Mouse (Mus musculus) G1E (cell line): ENCODE results near the gene Otud7b. TPM values are rescaled to one million over a fixed set of nuclear protein-coding genes. Genes with fewer than 3 reads are reported as not detected.
A peak's percentile ranks its signal among the peaks of the same experiment; 100 is the strongest.

Experiments
- ATAC-seq: 2 replicates; pipeline ENCODE4 v1.8.0; 2016; ENCODE audit warnings: mild to moderate bottlenecking; ENCODE audit not compliant: insufficient number of reproducible peaks, poor library complexity, low FRiP score, severe bottlenecking; ENCODE audit errors: extremely low read depth
- DNase-seq: peaks from one replicate; pipeline ENCODE4 v3.0.0; 2012; ENCODE audit warnings: low spot score
- H3K27me3 ChIP-seq: 2 replicates; pipeline ENCODE4 v1.6.1; 2012; ENCODE audit warnings: mild to moderate bottlenecking, low read length, inconsistent platforms; ENCODE audit not compliant: insufficient read depth
- H3K36me3 ChIP-seq: replicated peaks from 2 replicates; pipeline ENCODE3; 2012; ENCODE audit warnings: mild to moderate bottlenecking, inconsistent platforms
- H3K4me1 ChIP-seq: 2 replicates; pipeline ENCODE4 v1.6.1; 2012; ENCODE audit warnings: low read depth, low read length, inconsistent platforms, mixed read lengths; ENCODE audit not compliant: insufficient read depth
- H3K4me3 ChIP-seq: 2 replicates; pipeline ENCODE4 v1.5.1; 2012; ENCODE audit warnings: low read depth, mild to moderate bottlenecking, inconsistent platforms, low read length, moderate library complexity, mixed read lengths
- H3K9me3 ChIP-seq: replicated peaks from 2 replicates; pipeline ENCODE4 v1.6.1; 2012; ENCODE audit warnings: inconsistent platforms
- CTCF ChIP-seq: IDR thresholded peaks from 2 replicates; pipeline ENCODE4 v1.5.1; 2012; ENCODE audit warnings: low read depth, low read length, inconsistent platforms, mixed read lengths
- GATA1 ChIP-seq: IDR thresholded peaks from 2 replicates; pipeline ENCODE4 v1.6.1; 2012; ENCODE audit warnings: borderline replicate concordance, low read length, inconsistent platforms, mixed read lengths
- GATA2 ChIP-seq: IDR thresholded peaks from 2 replicates; pipeline ENCODE4 v1.6.1; 2012; ENCODE audit warnings: low read depth, low read length, inconsistent platforms, borderline replicate concordance
- POLR2AphosphoS5 ChIP-seq: IDR thresholded peaks from 2 replicates; pipeline ENCODE4 v1.6.1; 2012; ENCODE audit warnings: low read depth, low read length, inconsistent platforms; ENCODE audit not compliant: insufficient replicate concordance
- TAL1 ChIP-seq: conservative IDR thresholded peaks from 2 replicates; pipeline ENCODE4 v1.6.1; 2012; ENCODE audit warnings: low read depth, low read length, inconsistent platforms, mixed read lengths
- polyA plus RNA-seq: library from polyadenylated mRNA; stranded (reverse); fragments of >175 nt; gene quantifications from 2 replicates; pipeline ENCODE4 v1.2.3, GENCODE M21; 2012
- total RNA-seq, 2 experiments: library from RNA; stranded (forward) in 1 of 2; stranded (reverse) in 1 of 2; fragments of 200-1000 nt in 1 of 2; fragments of >200 nt in 1 of 2; fragmentation: Nextera tagmentation in 1 of 2; gene quantifications; 2 replicates each; pipeline ENCODE4 v1.2.3; 2014 to 2017

The Otud7b gene
- total and polyA plus RNA-seq, 3 experiments = 10.1 to 22.1 (median 11.8) TPM

GRCm38 (mm10) chr3:96093509-96093908, 10.8 kb upstream of the Otud7b start:
- no peaks in the 10 kb centered on the region for H3K36me3 ChIP-seq
- H3K4me3 ChIP-seq = no peak overlapping the region
- H3K9me3 ChIP-seq = no peaks in the 10 kb centered on the region
- no peak for DNase-seq
- peaks cover 6% of the 10 kb centered on the region; the same call in 1 of the 2 replicates for H3K4me1 ChIP-seq
- TF ChIP-seq POLR2AphosphoS5 = no peak
- no peak for TF ChIP-seq GATA2
- TF ChIP-seq TAL1 = no peak
- no peak for TF ChIP-seq GATA1
- TF ChIP-seq CTCF = no peak
- ATAC-seq = no peak
- peaks cover 4% of the 10 kb centered on the region; the same call in 1 of the 2 replicates for H3K27me3 ChIP-seq

DNA sequence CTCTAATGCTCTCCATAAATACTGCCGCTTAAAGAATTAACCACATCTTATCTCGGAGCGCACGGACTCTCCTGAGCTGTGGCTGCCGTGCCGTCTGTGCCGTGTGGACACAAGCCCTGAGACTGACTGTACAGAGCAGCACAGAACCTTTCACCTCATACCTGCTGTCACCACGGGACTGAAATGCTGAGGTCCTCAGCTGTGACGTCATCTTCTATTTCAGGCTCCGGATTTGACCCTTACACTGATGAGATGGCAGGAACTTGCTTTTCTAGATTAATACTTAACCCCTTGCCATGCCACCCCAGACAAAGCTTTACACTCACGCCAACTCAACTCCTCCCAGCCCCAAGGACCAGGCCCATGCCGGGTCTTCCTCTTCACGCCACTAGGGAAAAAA, 10.1 kb upstream of the Otud7b start:
- TF ChIP-seq CTCF = no peak
- no peak for TF ChIP-seq TAL1
- no peak for TF ChIP-seq GATA2
- no peak for TF ChIP-seq POLR2AphosphoS5
- no peak for TF ChIP-seq GATA1
- no peak overlapping the region for H3K4me3 ChIP-seq
- peaks cover 6% of the 10 kb centered on the region; the same call in 1 of the 2 replicates for H3K4me1 ChIP-seq
- peaks cover 4% of the 10 kb centered on the region; the same call in 1 of the 2 replicates for H3K27me3 ChIP-seq
- DNase-seq = no peak
- H3K36me3 ChIP-seq = no peaks in the 10 kb centered on the region
- H3K9me3 ChIP-seq = no peaks in the 10 kb centered on the region
- no peak for ATAC-seq

DNA sequence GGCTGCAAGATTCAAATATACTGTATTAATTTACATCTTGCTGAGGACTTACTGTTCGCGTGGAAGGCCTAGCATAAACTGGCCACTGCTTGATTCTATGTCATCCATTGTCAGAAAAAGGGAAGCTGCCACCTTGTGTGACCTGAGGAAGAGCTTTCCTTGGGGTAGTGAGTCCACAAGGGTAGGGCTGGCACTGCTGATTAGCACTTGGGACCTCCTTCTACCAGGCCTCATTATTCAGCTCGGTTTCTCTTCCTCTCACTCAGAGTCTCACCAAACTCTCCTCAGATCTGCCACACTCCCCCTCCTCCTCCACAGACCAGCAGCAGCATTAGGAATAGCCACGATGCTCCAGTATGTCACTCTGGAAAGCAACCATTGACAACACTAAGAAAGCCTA, 6.2 kb upstream of the Otud7b start:
- Histone ChIP-seq H3K4me1 (peaks cover 17% of the 10 kb centered on the region), H3K27me3 (peaks cover 9% of the 10 kb centered on the region), H3K36me3 (no peaks in the 10 kb centered on the region), H3K9me3 (no peaks in the 10 kb centered on the region), H3K4me3 (no peak overlapping the region)
- DNase-seq (no peak), ATAC-seq (no peak)
- no peak for TF ChIP-seq GATA1

- no peak overlapping the region for H3K4me3 ChIP-seq
- ATAC-seq (no peak), DNase-seq (no peak)
- H3K27me3 ChIP-seq = peaks cover 5% of the 10 kb centered on the region; the same call in 1 of the 2 replicates
- H3K36me3 ChIP-seq = no peaks in the 10 kb centered on the region
- no peak for TF ChIP-seq POLR2AphosphoS5
- no peak for TF ChIP-seq TAL1
- no peak for TF ChIP-seq GATA2
- TF ChIP-seq CTCF = no peak
- no peak for TF ChIP-seq GATA1
- H3K4me1 ChIP-seq = peaks cover 21% of the 10 kb centered on the region
- no peaks in the 10 kb centered on the region for H3K9me3 ChIP-seq
Observed at GRCm38 (mm10) chr3:96098616-96099267, 5.6 kb upstream of the Otud7b start.

DNA sequence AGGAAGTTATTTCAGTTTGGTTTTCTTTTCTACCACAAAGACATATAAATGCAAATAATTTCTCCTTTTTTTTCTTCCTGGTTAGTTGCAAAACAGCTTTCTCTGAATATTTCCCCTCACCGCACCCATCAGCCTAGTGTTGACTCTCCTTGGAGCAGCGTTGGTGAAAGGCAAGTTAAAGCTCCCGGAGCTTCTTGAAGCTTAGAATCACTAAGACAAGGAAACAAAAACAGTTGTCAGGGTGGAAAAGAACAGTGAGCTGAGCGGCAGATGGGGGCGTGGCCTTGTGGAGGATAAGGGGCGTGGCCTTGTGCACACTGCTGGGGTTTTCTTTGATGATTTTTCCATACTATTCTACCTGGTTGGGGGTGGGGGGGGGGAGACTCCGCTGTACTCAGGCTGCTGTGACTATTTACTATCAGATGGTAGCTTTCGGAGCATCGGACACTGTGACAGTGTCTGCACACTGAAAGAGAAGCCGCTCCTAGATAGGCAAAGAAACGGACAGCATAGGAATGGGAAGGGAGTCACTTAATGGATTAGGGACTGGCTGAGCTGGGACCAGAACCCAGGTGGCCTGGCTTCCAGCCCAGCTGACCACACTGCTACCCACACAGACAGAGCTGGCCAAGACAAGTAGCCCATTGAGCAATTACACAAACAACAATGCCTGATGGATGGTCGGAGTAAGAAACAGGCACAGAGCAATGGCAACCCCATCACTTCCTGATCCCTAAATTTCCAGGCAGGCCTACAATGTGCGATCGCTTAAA, 2.0 kb upstream of the Otud7b start:
- Histone ChIP-seq H3K36me3 (peaks cover 2% of the 10 kb centered on the region), H3K9me3 (no peaks in the 10 kb centered on the region), H3K4me3 (peak overlapping the region; percentile 30; the same call in 1 of the 2 replicates), H3K4me1 (peaks cover 24% of the 10 kb centered on the region), H3K27me3 (peaks cover 5% of the 10 kb centered on the region; the same call in 1 of the 2 replicates)
- TF ChIP-seq TAL1 (no peak), POLR2AphosphoS5 (no peak), GATA1 (no peak), GATA2 (no peak), CTCF (no peak)
- no peak for ATAC-seq
- no peak for DNase-seq

DNA sequence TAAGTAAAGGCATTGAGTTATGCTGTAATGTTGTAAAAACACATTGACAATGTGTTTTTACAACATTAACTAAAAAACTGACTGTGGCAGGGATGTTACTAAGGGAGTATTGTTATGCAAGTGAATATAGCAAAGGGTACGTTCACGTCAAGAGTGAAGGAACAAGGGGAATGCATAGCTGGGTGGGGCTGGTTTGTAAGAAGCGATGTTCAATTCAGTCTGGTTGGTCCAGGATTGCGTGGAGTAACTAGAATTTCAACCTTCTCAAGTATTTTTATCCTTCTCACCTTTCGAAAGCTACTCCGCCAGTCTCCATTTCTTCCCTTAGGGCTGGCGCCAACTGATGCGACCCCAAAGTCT, 446 bp upstream of the Otud7b start:
- Histone ChIP-seq H3K4me3 (peak overlapping the region; percentile 97), H3K9me3 (no peaks in the 10 kb centered on the region), H3K4me1 (peaks cover 20% of the 10 kb centered on the region), H3K27me3 (peaks cover 5% of the 10 kb centered on the region; the same call in 1 of the 2 replicates), H3K36me3 (peaks cover 13% of the 10 kb centered on the region)
- TF ChIP-seq CTCF = no peak
- no peak for TF ChIP-seq GATA1
- TF ChIP-seq POLR2AphosphoS5 = no peak
- ATAC-seq = no peak
- DNase-seq = no peak
